Mouse (Mus musculus): ENCODE measurements around the gene Tmem168. TPM values are rescaled to one million over a fixed set of nuclear protein-coding genes. Genes with fewer than 3 reads are reported as not detected.

Gene Tmem168
- 16.9 and 19.9 TPM in 2 replicates for polyA plus RNA-seq (2015; fragmentation: Nextera tagmentation; extraction: Ambion mirVana)

GRCm38 (mm10) chr6:13607621-13608493, at the start of gene Tmem168:
Tmem168 (minus strand) TSS chr6:13608100.

Other genes starting within 250 kb of the Tmem168 start
- 4.5 and 5.1 TPM in 2 replicates for gene Bmt2, start 69.9 kb upstream of the Tmem168 start, polyA plus RNA-seq (2015; fragmentation: Nextera tagmentation; extraction: Ambion mirVana)
- 0.43 and 0.57 TPM in 2 replicates for gene Gpr85, start 231.8 kb upstream of the Tmem168 start, polyA plus RNA-seq (2015; fragmentation: Nextera tagmentation; extraction: Ambion mirVana)

All from spleen, postnatal 0 days (tissue).